Mouse (Mus musculus) granulocyte monocyte progenitor cell, adult 5-6 weeks (primary cell): ENCODE data around the gene Gm609. TPM values are rescaled to one million over a fixed set of nuclear protein-coding genes. Genes with fewer than 3 reads are reported as not detected.
A peak's percentile ranks its signal among the peaks of the same experiment; 100 is the strongest.

Source experiments
- ATAC-seq: replicated peaks from 2 replicates; pipeline ENCODE4 v1.8.0; 2016; ENCODE audit warnings: mild to moderate bottlenecking, moderate TSS enrichment, inconsistent platforms; ENCODE audit not compliant: poor library complexity, severe bottlenecking
- total RNA-seq, 2 experiments: library from RNA; stranded (forward) in 1 of 2; stranded (reverse) in 1 of 2; fragments of 200-712, 200-1000 nt in 1 of 2; fragments of >200 nt in 1 of 2; fragmentation: Nextera tagmentation in 1 of 2; gene quantifications; 2 replicates each; pipeline ENCODE4 v1.2.3; 2014 to 2017

Gene Gm609
- total RNA-seq, 2 experiments from 2014 or later: not detected

GRCm38 (mm10) chr16:45399411-45399810 lies 93.4 kb downstream of the Gm609 start:
- ATAC-seq: no peak

- ATAC-seq: no peak
Observed at GRCm38 (mm10) chr16:45397440-45397839, 95.3 kb downstream of the Gm609 start.

- ATAC-seq: no peak
Observed at GRCm38 (mm10) chr16:45392246-45392645, 100.5 kb downstream of the Gm609 start.

- ATAC-seq: no peak
Observed at GRCm38 (mm10) chr16:45391680-45392079, 101.1 kb downstream of the Gm609 start.

GRCm38 (mm10) chr16:45390286-45390956 lies 102.3 kb downstream of the Gm609 start:
- ATAC-seq: no peak

GRCm38 (mm10) chr16:45389833-45390232 lies 102.9 kb downstream of the Gm609 start:
- ATAC-seq: peak; percentile 100

GRCm38 (mm10) chr16:45389041-45389440 lies 103.7 kb downstream of the Gm609 start:
- no peak for ATAC-seq

- ATAC-seq: no peak
Observed at GRCm38 (mm10) chr16:45381811-45382210, 111.0 kb downstream of the Gm609 start.

GRCm38 (mm10) chr16:45378959-45379358 lies 113.8 kb downstream of the Gm609 start:
- ATAC-seq: no peak

- ATAC-seq: no peak
Observed at GRCm38 (mm10) chr16:45378147-45378943, 114.4 kb downstream of the Gm609 start.

- ATAC-seq: no peak
Observed at GRCm38 (mm10) chr16:45377332-45377731, 115.4 kb downstream of the Gm609 start.

- no peak for ATAC-seq
Observed at GRCm38 (mm10) chr16:45376812-45377211, 116.0 kb downstream of the Gm609 start.

- no peak for ATAC-seq
Observed at GRCm38 (mm10) chr16:45376294-45376693, 116.5 kb downstream of the Gm609 start.

GRCm38 (mm10) chr16:45375506-45376225 lies 117.1 kb downstream of the Gm609 start:
- ATAC-seq: peak; percentile 82

- ATAC-seq: no peak
Observed at GRCm38 (mm10) chr16:45374074-45374473, 118.7 kb downstream of the Gm609 start.

- ATAC-seq: no peak
Observed at GRCm38 (mm10) chr16:45371076-45371475, 121.7 kb downstream of the Gm609 start.

GRCm38 (mm10) chr16:45369285-45369965 lies 123.3 kb downstream of the Gm609 start:
- ATAC-seq: no peak

GRCm38 (mm10) chr16:45366111-45366510 lies 126.7 kb downstream of the Gm609 start:
- ATAC-seq: no peak

- ATAC-seq: no peak
Observed at GRCm38 (mm10) chr16:45365353-45365752, 127.4 kb downstream of the Gm609 start.

- no peak for ATAC-seq
Observed at GRCm38 (mm10) chr16:45364627-45365026, 128.1 kb downstream of the Gm609 start.
